Mouse (Mus musculus): ENCODE results near the gene Apaf1.

Gene Apaf1

GRCm38 (mm10) chr10:91081959-91082507 is 537 bp downstream of the Apaf1 start:
- DNase-seq (ENCODE audit: low read depth): peak; percentile 32

DNA sequence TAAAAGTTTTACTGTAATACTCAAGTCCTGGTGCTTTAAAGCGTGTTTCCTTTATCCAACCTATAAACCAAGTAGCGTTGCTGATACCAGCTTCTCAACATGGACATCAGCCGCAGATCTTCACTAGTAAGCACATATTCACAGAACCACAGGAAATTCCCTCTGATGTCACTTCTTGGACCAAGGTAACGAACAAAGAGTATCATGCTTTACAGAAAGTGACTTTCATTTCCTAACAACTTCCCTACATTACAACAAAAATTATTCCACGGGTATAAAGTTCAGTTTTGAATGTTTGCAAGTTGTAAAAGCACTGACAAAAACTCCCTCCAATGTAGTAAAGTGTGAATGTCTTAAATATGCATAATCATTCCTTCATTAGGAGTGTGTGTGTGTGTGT is 2.0 kb downstream of the Apaf1 start:
- DNase-seq (ENCODE audit: low read depth): no peak

GRCm38 (mm10) chr10:91076667-91077066 is 5.9 kb downstream of the Apaf1 start:
- DNase-seq (ENCODE audit: low read depth): peak; percentile 56

DNA sequence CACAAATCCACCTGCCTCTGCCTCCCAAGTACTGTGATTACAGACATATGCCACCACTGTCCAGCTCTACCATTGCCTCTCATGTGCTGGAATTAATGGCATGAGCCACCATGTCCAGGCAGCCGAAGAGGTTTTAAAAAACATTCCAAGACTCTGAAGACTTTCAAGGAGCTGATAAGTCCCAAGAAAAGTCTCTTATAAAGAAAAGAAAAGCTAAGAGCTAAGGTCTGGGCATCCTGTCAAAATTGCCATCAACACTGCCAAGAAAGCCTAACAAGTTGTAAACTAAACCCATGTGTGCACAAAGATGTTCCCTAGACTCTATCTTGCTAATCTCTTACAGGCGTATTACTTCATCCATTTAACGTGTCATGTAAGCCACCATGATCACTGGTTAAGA is 9.2 kb downstream of the Apaf1 start:
- DNase-seq (ENCODE audit: low read depth): peak; percentile 96

- peak; percentile 77 for DNase-seq (ENCODE audit: low read depth)
Measured at GRCm38 (mm10) chr10:91071768-91072167, 10.8 kb downstream of the Apaf1 start.

- DNase-seq (ENCODE audit: low read depth): no peak
Measured at GRCm38 (mm10) chr10:91062355-91062754, 20.2 kb downstream of the Apaf1 start.

DNA sequence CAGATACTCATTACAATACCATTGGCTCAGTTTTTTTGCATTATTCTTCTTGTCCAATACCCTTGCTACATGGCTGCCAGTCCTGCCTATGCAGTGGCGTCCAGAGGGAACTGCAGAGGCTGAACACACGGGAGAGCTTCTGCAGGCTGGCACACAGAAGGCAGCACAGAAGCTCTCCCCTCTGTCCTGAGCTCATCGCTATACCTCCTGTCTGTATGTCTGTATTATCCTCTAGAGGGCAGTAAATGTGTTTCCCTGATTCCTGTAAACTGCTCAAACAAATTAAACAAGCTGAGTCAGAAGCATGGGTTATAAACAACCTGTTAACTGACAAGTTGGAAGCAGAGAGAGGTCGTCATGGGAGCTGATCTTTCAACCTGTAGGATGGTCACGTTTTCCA is 21.8 kb downstream of the Apaf1 start:
- peak; percentile 61 for DNase-seq (ENCODE audit: low read depth)

DNA sequence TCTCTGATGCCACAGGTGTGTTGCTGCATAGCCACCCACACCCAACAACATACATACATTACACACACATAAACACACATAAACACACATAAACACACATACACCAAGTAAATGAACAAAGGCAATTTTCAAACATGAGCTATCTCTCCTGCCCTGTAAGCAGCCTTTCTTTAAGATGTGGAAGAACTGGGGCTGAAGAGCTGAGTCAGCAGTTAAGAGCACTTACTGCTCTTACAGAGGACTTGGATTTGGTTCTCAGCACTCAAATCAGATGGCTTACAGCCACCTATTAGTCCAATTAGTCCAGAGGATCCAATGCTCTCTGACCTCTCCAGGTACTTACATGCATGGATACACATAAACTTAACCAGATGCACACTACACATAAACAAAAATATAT is 29.8 kb downstream of the Apaf1 start:
- DNase-seq (ENCODE audit: low read depth): no peak

GRCm38 (mm10) chr10:91051156-91051555 is 31.4 kb downstream of the Apaf1 start:
- DNase-seq (ENCODE audit: low read depth): no peak

- DNase-seq (ENCODE audit: low read depth): peak; percentile 58
Measured at GRCm38 (mm10) chr10:91049696-91050095, 32.9 kb downstream of the Apaf1 start.

DNA sequence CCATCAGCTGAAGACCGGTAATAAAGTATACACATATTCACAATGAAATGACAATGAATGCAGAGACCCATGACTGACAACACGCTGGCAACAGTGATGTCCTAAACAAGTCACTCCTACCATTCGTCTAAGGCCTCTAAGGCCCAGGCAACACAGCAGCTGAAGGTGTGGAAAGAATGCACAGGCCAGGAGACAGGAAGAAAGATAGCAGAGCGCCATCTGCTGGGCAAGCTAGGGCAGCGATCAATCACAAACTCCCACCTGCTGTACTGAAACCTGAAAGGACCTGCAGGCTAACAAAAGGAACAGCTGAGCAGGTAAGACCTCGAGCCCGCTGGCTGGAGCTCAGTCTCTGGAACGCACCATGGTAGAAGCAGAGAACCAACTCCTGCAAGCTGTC is 48.6 kb downstream of the Apaf1 start:
- DNase-seq (ENCODE audit: low read depth): peak; percentile 83

DNA sequence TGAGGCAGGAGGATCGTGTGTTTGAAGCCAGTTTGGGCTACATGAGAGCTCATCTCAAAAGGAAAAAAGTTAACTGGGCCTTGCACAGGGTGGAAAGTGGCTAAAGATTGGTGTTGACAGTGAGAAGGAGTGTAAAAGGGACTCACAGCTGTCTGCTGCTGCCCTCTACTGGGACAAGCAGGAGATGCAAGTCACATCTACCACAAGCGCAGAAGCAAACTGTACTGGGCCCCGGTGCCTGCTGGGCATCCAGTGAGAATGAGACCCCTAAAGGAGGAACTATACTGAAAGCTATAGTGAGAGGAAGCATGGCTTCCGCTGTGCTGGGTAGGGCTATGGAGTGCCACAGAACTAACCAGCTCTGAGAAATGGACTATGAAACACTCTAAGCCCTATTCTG is 50.2 kb downstream of the Apaf1 start:
- peak; percentile 92 for DNase-seq (ENCODE audit: low read depth)

DNA sequence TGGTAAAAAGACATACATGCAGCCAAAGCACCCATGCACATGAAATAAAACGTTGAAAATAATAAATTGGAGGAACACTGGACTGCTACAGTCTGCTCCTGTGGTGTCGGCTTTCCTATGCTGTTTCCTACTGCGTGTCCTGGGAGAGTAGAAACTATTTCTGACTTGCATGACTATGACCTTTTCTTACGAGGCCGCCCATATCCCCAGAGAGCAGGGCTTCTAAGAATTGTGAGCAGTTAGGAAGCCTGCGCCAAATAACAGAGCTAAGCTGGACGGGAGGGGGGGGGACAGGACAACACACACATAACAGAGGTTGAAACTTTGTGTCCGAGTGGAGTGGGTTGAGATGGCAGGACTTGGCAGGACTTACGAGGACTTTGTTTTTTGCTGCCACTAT is 51.4 kb downstream of the Apaf1 start:
- DNase-seq (ENCODE audit: low read depth): no peak

- DNase-seq (ENCODE audit: low read depth): peak; percentile 66
Measured at GRCm38 (mm10) chr10:91029002-91029539, 53.5 kb downstream of the Apaf1 start.

GRCm38 (mm10) chr10:91027964-91028363 is 54.6 kb downstream of the Apaf1 start:
- DNase-seq (ENCODE audit: low read depth): no peak

- DNase-seq (ENCODE audit: low read depth): no peak
Measured at GRCm38 (mm10) chr10:91027468-91027867, 55.1 kb downstream of the Apaf1 start.

DNA sequence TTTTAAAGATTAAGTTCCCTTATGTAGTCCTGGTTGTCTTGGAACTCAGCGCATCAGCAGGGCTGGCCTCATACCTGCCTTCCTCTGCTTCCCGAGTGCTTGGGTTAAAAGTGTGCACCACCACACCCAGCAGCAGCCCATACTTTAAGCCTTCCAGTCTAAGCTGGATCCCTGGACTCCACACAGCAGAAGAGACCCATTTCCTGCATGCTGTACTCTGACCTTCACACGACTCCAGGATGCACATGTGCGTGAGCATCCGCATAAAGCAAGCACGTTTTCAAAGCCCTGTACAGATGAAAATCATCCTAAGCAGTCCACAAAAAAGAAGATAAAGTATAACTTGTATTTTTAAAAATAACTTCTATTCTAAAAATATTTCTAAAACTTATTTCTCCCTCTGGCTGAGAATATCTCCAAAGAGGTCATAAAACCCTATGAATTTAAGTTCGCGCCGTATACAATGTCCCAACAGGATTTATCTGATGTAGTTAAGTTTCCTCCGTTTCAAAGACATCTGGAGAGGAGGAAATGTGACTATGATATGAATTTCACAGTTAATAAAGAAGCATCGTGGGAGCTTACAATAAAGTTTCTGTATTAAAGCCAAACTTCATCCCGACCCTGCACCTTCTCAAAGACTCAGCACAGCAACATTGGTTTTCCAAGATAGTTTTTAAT is 76.6 kb downstream of the Apaf1 start:
- no peak for DNase-seq (ENCODE audit: low read depth)

DNA sequence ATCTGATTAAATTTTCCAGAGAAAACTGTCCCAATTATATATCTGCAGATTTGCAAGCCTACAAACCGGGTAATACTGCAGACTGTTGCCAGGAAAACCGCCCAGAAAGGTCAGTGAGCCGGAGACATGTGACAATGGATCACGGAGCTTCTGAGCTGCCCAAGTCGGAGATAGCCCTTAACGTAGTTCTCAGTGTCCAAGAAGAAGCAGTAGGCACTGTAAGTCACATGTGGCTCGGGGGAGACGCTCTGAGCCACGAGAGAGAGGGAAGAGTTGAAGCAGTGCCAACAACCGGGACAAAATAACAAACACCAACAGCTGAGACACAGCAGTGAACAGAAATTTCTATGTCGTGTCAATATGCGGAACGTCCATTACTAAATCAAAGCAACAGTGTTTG is 81.1 kb downstream of the Apaf1 start:
- DNase-seq (ENCODE audit: low read depth): no peak

GRCm38 (mm10) chr10:90999899-91000298 is 82.7 kb downstream of the Apaf1 start:
- DNase-seq (ENCODE audit: low read depth): peak; percentile 93

DNA sequence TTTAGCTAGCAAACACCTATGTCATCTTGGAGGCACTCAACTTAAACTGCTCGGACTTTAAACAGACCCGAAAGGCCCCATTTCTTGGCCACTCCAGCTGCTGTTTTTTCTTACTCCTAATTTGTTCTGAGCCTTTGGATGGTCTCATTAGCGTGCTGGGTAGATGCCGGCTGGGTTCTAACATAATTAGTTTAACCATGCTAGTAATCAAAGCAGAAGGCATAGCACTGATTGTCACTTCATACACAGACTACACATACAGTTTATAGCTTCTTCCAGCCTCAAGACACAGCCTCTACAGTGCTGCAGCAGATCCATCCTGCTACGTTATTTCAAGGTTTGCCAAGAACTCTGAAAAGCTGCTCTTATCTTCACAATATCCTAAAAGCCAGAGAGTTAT is 88.7 kb downstream of the Apaf1 start:
- DNase-seq (ENCODE audit: low read depth): no peak

- no peak for DNase-seq (ENCODE audit: low read depth)
Measured at GRCm38 (mm10) chr10:90992237-90992636, 90.3 kb downstream of the Apaf1 start.

GRCm38 (mm10) chr10:90990340-90990739 is 92.2 kb downstream of the Apaf1 start:
- DNase-seq (ENCODE audit: low read depth): no peak

GRCm38 (mm10) chr10:90983046-90983445 is 99.5 kb downstream of the Apaf1 start:
- peak; percentile 64 for DNase-seq (ENCODE audit: low read depth)

DNA sequence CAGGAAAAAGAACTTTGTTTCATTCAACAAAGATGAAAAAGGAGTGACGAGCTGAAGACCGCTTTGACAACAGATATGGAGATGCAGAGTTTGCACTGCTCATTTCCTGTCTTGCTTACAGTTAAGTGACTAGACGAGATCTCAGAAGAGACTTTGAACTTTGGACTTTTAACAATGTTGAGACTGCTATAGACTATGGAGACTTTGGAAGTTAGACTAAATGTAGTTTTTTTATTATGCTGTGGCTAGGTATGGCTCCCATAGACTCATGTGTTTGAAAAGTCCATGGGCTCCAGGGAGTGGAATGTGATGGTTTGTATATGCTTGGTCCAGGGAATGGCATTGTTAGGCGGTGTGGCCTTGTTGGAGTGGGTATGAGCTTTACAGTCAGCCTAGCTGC is 100.8 kb downstream of the Apaf1 start:
- DNase-seq (ENCODE audit: low read depth): no peak

All from NIH3T3 (cell line).